Mouse (Mus musculus) heart, embryonic 14.5 days (tissue): ENCODE measurements around the gene Pigb. TPM values are rescaled to one million over a fixed set of nuclear protein-coding genes. Genes with fewer than 3 reads are reported as not detected.

Experiments used
- ATAC-seq: fragments of 200-750 bp; cut with Nextera tagmentation; 2 replicates; pipeline ENCODE4 v1.8.0; 2017; ENCODE audit warnings: low read depth, moderate TSS enrichment; ENCODE audit not compliant: insufficient number of reproducible peaks, insufficient read depth, low FRiP score
- H3K27ac ChIP-seq, 2 experiments: fragments of 200-500 bp in 1 of 2; fragments of 300-500 bp in 1 of 2; sonication (generic) in 1 of 2; replicated peaks in 1 of 2; 2 replicates each; pipeline ENCODE4 v1.5.1; 2012 to 2014; ENCODE audit warnings: low read depth in 2 of 2, low read length in 2 of 2, control low read depth in 1 of 2, mild to moderate bottlenecking in 1 of 2, mixed read lengths in 1 of 2; ENCODE audit not compliant: control insufficient read depth in 1 of 2, insufficient read depth in 1 of 2
- H3K27me3 ChIP-seq: fragments of 300-500 bp; sonication (generic); 2 replicates; pipeline ENCODE4 v1.6.1; 2014; ENCODE audit warnings: mild to moderate bottlenecking, low read length, control low read depth; ENCODE audit not compliant: control insufficient read depth, insufficient read depth
- H3K36me3 ChIP-seq: fragments of 300-500 bp; sonication (generic); 2 replicates; pipeline ENCODE4 v1.6.1; 2014; ENCODE audit warnings: mild to moderate bottlenecking, control low read depth, low read length, mixed read lengths; ENCODE audit not compliant: control insufficient read depth, insufficient read depth
- H3K4me1 ChIP-seq, 2 experiments: fragments of 200-500 bp in 1 of 2; fragments of 300-500 bp in 1 of 2; sonication (generic) in 1 of 2; 2 replicates each; pipeline ENCODE4 v1.6.1; 2012 to 2014; ENCODE audit warnings: low read length in 2 of 2, control low read depth in 1 of 2, mixed read lengths in 1 of 2; ENCODE audit not compliant: control insufficient read depth in 2 of 2, insufficient read depth in 2 of 2
- H3K4me2 ChIP-seq: fragments of 300-500 bp; sonication (generic); 2 replicates; pipeline ENCODE4 v1.6.1; 2014; ENCODE audit warnings: mild to moderate bottlenecking, low read length
- H3K4me3 ChIP-seq, 2 experiments: fragments of 200-500 bp in 1 of 2; fragments of 300-500 bp in 1 of 2; sonication (generic) in 1 of 2; 2 replicates each; pipeline ENCODE4 v1.5.1; 2012 to 2014; ENCODE audit warnings: low read length in 2 of 2, mild to moderate bottlenecking in 2 of 2, control low read depth in 1 of 2, low read depth in 1 of 2, moderate library complexity in 1 of 2; ENCODE audit not compliant: control insufficient read depth in 1 of 2, insufficient read depth in 1 of 2
- H3K9ac ChIP-seq: fragments of 300-500 bp; sonication (generic); 2 replicates; pipeline ENCODE4 v1.6.1; 2014; ENCODE audit warnings: mild to moderate bottlenecking, low read length
- H3K9me3 ChIP-seq: fragments of 300-500 bp; sonication (generic); 2 replicates; pipeline ENCODE4 v1.6.1; 2016; ENCODE audit warnings: low read length, control low read depth; ENCODE audit not compliant: control insufficient read depth
- WGBS: fragments of 180-500 bp; shearing (Covaris S2); extraction: QIAGEN DNeasy Blood & Tissue Kit; methylation state at CpG from one replicate; pipeline ENCODE4 v1.1.7; 2014; 5-methylcytosine and 5-hydroxymethylcytosine counted together
- polyA plus RNA-seq: library from polyadenylated mRNA; unstranded; fragments of >200 nt; fragmentation: Nextera tagmentation; extraction: Ambion mirVana; gene quantifications from 2 replicates; pipeline ENCODE4 v1.2.1, GENCODE M21; 2014

Gene Pigb
- polyA plus RNA-seq, 1 experiment from 2014 or later = 9.4 TPM

DNA sequence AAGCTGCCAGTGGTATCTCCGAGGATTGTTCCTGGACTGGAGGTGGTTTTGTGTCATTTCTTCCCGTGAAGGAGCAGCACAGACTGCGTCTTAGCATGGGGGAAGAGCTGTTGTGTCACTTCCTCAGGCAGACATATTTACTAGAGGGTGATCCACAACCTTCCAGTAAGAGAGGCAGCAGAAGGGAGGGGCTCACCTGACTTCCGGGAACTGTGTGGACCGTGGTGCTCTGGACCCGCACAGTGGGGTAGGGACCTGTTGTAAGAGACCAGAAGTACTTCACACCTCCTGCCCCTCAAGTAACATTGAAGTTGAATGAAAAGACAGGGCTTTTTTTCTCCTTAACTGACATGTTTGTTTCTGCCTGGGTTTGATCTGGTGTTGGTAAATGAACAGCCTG is 35.1 kb downstream of the Pigb start:
- Histone ChIP-seq H3K9ac (no peak overlapping the region), H3K9me3 (no peaks in the 10 kb centered on the region), H3K27me3 (no peaks in the 10 kb centered on the region), H3K4me2 (no peak overlapping the region), H3K4me1 (no peaks in the 10 kb centered on the region), H3K4me3 (no peak overlapping the region), H3K36me3 (peaks cover 40% of the 10 kb centered on the region), H3K27ac (no peak overlapping the region)
- ATAC-seq = no peak
- 78% methylated on average over 6 of the region's 6 CpGs for WGBS

DNA sequence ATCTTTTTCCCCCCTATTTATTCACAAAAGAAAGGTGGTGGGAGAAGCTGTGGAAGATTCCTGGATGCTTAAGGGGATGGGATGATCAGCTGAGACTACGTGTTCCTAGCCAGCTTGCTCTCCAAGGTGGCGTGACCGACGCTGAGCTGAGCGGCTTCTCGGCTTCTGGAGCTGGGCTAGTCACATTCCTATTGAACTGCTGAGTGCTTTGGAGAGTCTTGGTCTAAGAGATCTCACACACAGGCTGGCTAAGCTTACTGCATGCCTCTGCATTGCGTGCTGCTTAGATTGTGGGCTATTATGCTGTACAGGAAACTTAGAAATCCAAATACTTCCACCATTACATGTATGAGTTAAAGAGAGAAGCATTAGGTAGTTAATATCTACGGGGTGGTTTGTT is 36.1 kb downstream of the Pigb start:
- Histone ChIP-seq H3K9ac (no peak overlapping the region), H3K4me2 (no peak overlapping the region)

DNA sequence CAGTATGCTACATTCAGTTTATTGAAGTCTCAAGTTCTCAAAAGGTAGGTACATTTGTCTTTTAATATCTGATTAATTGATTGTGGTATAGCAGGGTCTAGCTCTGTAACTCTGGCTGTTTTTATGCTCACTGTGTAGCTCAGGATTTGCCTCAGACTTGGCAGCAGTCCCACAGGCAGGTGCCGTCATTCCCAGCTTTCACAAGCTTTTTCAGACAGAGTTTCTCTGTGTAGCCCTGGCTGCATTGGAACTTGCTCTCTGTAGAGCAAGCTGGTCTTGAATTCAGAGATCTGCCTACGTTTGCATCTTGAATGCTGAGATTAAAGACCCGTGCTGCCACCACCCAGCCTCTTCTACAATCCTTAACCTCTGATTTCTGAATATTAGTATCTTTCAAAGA is 38.0 kb downstream of the Pigb start:
- H3K36me3 ChIP-seq = peaks cover 32% of the 10 kb centered on the region
- H3K27ac ChIP-seq = no peak overlapping the region
- no peak overlapping the region for H3K9ac ChIP-seq
- no peak overlapping the region for H3K4me3 ChIP-seq
- ATAC-seq = no peak
- no peaks in the 10 kb centered on the region for H3K4me1 ChIP-seq
- 66% methylated on average over 3 of the region's 3 CpGs for WGBS
- no peaks in the 10 kb centered on the region for H3K27me3 ChIP-seq
- H3K9me3 ChIP-seq = no peaks in the 10 kb centered on the region
- no peak overlapping the region for H3K4me2 ChIP-seq

More for the DNA sequence above, 36.1 kb downstream of the Pigb start:
- no peaks in the 10 kb centered on the region for H3K4me1 ChIP-seq
- no peak overlapping the region for H3K4me3 ChIP-seq
- no peak overlapping the region for H3K27ac ChIP-seq
- WGBS = 70% methylated on average over 8 of the region's 8 CpGs
- H3K27me3 ChIP-seq = no peaks in the 10 kb centered on the region
- H3K36me3 ChIP-seq = peaks cover 37% of the 10 kb centered on the region
- no peaks in the 10 kb centered on the region for H3K9me3 ChIP-seq
- no peak for ATAC-seq

DNA sequence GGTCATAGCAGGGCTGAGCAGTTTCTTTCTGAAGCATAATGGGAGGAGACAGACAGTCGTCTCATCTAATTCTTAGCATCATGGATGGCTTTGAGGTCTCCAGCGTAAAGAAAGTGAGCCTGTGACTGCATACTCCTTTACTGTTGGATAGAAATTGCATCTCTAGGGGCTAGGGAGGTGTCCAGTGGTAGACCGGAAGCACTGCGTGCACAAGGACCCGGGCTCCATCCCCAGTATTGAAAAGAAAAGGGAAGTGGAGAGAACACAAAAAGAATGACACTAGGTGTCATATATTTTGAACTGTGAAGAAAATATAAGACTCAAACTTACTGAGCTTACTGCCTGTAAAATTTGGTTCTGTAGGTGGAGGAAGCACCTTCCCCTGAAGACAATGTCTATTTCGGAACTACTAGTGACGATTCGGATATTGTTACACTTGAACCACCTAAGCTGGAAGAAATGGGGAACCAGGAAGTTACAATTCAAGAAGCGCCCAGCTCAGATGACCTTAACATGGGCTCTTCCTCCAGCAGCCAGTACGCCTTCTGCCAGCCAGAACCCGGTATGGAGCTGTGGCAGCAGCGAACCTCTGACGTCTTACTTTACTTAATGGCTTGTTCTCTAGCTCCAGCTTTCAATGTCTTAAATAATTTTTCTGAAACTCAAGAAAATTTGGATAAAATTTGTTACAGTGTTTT is 38.7 kb downstream of the Pigb start:
- no peaks in the 10 kb centered on the region for H3K4me1 ChIP-seq
- H3K9ac ChIP-seq = no peak overlapping the region
- peaks cover 32% of the 10 kb centered on the region for H3K36me3 ChIP-seq
- 81% methylated on average over 13 of the region's 13 CpGs for WGBS
- H3K9me3 ChIP-seq = no peaks in the 10 kb centered on the region
- H3K27me3 ChIP-seq = no peaks in the 10 kb centered on the region
- H3K27ac ChIP-seq = no peak overlapping the region
- no peak overlapping the region for H3K4me3 ChIP-seq
- H3K4me2 ChIP-seq = no peak overlapping the region
- ATAC-seq = no peak

DNA sequence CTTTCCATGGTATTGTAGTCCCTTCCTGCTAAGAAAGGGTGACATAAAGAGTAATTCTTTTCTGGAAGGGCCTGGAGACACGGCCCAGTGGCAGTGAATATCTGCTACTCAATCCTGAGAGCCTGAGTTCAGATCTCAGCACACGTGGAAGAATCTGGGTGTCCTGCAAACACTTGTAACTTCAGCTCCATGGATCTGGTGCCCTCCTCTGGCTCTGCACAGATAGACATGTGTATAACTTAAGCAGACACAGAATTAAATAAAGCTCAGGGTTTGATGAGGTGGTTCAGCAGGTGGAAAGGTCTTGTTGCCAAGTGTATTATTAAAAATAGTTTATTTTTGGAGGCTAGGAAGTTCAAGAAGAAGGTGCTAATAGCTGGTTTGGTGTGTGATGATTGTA is 39.7 kb downstream of the Pigb start:
- Histone ChIP-seq H3K4me1 (no peaks in the 10 kb centered on the region), H3K4me2 (no peak overlapping the region), H3K27me3 (no peaks in the 10 kb centered on the region), H3K9me3 (no peaks in the 10 kb centered on the region), H3K36me3 (peaks cover 23% of the 10 kb centered on the region), H3K27ac (no peak overlapping the region), H3K9ac (no peak overlapping the region), H3K4me3 (no peak overlapping the region)
- 54% methylated on average over 2 of the region's 2 CpGs for WGBS
- no peak for ATAC-seq

DNA sequence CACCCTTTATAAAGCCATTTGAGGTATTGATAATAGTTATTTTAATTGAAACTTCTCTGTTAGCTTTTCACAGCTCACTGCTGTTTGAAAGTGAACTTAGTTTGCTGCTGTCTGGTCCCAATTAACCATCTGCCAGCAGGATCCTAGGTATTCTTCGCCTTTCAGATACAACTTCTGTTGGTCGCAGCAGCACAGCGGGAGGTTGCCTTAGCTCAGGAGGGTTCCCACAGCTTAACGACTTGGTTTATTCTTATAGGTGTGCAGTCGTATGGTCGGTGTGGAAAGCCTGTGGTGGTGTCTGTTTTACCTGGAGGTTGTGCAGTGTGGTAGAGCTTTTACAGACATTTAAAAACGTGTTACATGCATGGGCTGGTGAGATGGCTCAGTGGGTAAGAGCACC is 43.4 kb downstream of the Pigb start:
- WGBS = 59% methylated on average over 7 of the region's 7 CpGs
- no peak overlapping the region for H3K27ac ChIP-seq

DNA sequence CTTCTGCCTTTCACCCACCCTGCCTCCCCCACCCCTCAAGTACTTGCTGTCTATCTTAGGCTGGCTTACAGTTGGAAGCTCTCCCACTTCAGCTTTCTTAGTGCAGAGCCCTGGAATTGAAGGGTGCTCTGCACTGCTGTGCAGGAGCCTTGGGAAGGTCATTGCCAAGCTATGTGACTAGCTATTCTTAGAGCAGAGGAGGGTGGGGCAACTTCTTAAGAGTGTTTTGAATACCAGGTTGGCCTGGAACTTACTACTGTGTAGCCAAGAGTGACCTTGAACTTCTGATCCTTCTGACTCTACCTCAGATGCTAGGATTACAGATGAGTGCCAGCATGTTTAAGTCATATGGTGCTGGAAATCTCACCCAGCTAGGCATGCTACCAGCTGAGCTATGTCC is 44.0 kb downstream of the Pigb start:
- no peak overlapping the region for H3K4me2 ChIP-seq
- no peaks in the 10 kb centered on the region for H3K27me3 ChIP-seq
- H3K9ac ChIP-seq = no peak overlapping the region
- H3K36me3 ChIP-seq = peaks cover 7% of the 10 kb centered on the region
- no peaks in the 10 kb centered on the region for H3K9me3 ChIP-seq
- no peak overlapping the region for H3K27ac ChIP-seq
- no peak overlapping the region for H3K4me3 ChIP-seq
- no peaks in the 10 kb centered on the region for H3K4me1 ChIP-seq
- ATAC-seq = no peak

More for the DNA sequence above, 43.4 kb downstream of the Pigb start:
- Histone ChIP-seq H3K36me3 (peaks cover 8% of the 10 kb centered on the region), H3K9me3 (no peaks in the 10 kb centered on the region), H3K27me3 (no peaks in the 10 kb centered on the region), H3K4me3 (no peak overlapping the region), H3K4me2 (no peak overlapping the region), H3K9ac (no peak overlapping the region), H3K4me1 (no peaks in the 10 kb centered on the region)
- no peak for ATAC-seq

DNA sequence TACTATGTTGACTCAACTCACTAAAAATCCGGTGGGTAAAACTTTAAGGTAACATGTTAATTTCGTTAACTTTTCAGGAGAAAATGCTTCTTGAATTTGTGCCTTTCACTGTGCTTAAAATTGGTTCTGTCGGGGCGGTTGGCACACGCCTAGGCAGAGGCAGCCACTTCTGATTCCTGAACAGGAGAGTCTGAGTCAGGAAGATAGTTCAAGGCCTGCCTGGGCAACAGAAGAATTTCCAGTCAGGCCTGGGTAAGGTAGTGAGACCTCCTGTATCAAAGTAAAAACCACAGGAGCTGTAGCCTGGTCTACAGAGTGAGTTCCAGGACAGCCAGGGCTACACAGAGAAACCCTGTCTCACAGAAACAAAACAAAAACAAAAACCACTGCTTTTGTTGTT is 47.6 kb downstream of the Pigb start:
- Histone ChIP-seq H3K27me3 (no peaks in the 10 kb centered on the region), H3K4me2 (no peak overlapping the region), H3K9me3 (no peaks in the 10 kb centered on the region), H3K27ac (no peak overlapping the region), H3K36me3 (no peaks in the 10 kb centered on the region), H3K9ac (no peak overlapping the region), H3K4me3 (no peak overlapping the region), H3K4me1 (no peaks in the 10 kb centered on the region)
- no peak for ATAC-seq
- WGBS = 86% methylated on average over 5 of the region's 5 CpGs
